Mouse (Mus musculus): ENCODE results near the gene Metrn.
A peak's percentile ranks its signal among the peaks of the same experiment; 100 is the strongest.

The Metrn gene

DNA sequence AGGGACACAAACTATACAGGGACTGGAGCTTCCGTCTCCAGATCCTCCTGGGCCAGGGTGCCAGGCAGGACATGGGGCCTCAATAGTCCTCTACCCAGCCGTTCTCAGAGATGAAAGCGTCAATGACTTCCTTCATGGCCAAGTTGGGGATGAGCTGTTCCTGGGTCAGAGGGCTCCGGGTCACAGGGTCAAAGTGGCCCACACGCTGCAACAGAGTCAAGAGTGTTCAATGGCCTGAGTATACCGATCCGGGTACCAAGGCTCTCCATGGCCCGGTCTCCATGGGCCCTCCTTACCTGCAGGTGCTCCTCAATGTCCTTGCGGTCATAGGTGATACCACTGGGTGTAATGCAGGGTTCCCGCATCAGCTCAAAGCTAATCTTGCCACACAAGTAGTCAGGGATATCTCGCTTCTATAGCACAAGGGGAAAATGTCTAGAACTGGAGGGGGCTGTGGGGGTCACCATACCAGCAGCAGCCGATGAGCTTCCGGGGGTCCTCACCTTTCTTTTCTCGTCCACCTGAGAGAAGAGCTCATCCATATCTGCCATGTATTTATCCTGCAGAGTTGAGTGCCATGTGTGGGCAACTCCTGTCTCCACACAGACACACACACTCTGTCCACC is 34.0 kb upstream of the Metrn start:
- no peak for DNase-seq

DNA sequence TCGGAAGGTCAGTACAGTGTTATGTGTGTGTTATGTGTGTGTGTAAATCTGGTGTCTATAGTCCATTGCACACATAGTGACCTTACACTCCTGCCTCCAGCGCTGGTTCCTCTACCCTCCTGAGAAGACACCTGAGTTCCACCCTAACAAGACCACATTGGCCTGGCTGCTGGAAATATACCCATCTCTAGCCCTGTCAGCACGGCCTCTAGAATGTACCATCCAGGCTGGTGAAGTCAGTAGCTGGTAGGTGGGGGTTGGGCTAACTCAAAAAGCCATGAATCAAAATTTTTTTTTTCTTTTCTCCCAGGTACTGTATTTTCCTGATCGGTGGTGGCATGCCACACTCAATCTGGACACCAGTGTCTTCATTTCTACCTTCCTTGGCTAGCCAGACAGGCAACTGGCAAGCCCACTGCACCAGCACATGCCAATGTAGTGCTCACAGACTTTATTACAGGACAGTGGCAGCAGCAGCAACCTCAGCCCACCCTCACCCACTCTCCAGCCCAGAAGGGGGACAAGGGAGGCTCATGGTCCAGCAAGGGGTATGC is 33.3 kb upstream of the Metrn start:
- DNase-seq = no peak

GRCm38 (mm10) chr17:25829558-25830017 is 32.7 kb upstream of the Metrn start:
- DNase-seq = peak in 1 of 2 experiments; percentile 34

DNA sequence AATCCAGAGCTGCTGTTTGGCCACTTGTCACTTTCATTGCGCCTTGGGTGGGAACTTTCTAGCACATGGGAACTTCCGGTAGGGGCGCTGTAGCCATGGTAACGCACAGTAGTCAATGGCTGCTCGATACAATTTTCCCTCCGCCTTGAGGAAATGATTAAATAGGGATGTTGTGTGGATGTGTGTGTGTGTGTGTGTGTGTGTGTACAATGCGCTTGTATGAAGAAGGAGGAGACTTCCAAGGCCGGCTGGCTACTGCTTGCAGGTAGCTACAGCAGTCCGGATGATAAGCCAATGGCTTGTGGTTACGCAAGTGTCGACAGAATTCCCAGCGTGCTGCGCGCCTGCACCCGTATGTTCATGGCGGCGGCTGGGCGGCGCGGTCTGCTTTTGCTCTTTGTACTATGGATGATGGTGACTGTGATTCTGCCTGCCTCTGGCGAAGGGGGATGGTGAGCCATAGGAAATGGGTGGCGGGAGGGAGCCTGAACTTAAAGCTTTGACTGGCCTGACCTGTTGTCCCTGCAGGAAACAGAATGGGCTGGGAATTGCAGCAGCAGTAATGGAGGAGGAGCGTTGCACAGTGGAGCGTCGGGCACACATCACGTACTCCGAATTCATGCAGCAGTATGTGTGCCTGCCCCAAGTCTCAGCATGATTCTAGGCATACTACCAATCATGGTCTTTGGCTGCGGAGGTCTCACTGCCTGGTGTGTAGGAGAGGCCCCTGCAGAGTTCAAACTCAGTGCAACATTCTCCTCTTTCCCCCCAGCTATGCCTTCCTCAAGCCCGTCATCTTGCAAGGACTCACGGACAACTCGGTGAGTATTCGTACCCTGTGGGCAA is 32.0 kb upstream of the Metrn start, which contains the start of gene Jmjd8:
Jmjd8 (plus strand) TSS at position 156 of the 846 bp plus-strand sequence.
- DNase-seq = peak; percentile 88

GRCm38 (mm10) chr17:25828223-25828594 is 31.3 kb upstream of the Metrn start:
- peak in 1 of 2 experiments; percentile 22 for DNase-seq

DNA sequence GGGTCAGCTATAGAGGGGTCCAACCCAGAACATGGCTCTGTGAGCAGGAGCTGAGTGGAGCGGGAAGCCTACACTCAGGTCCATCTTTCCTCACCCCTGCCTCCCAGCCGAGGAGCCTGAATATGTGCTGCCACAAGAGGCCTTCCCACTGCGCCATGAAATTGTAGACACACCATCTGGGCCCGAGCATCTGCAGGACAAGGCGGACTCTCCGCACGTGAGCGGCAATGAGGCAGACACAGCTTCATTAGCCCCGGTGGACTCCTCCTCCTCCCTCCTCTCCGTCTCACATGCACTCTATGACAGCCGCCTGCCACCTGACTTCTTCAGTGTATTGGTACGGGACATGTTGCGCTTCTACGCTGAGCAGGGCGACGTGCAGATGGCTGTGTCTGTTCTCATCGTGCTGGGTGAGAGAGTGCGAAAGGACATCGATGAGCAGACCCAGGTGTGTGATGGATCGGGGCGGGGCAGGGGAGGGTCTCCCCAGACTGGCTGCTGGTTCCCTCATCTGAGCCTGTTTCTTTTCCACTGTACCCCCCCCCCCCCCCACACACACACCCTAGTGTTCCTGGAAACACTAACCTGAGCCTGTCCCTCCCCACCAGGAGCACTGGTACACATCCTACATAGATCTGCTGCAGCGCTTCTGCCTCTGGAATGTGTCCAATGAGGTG is 30.7 kb upstream of the Metrn start:
- peak in 1 of 2 experiments; percentile 31 for DNase-seq

- DNase-seq = no peak
Measured at GRCm38 (mm10) chr17:25827011-25827410, 30.1 kb upstream of the Metrn start.

DNA sequence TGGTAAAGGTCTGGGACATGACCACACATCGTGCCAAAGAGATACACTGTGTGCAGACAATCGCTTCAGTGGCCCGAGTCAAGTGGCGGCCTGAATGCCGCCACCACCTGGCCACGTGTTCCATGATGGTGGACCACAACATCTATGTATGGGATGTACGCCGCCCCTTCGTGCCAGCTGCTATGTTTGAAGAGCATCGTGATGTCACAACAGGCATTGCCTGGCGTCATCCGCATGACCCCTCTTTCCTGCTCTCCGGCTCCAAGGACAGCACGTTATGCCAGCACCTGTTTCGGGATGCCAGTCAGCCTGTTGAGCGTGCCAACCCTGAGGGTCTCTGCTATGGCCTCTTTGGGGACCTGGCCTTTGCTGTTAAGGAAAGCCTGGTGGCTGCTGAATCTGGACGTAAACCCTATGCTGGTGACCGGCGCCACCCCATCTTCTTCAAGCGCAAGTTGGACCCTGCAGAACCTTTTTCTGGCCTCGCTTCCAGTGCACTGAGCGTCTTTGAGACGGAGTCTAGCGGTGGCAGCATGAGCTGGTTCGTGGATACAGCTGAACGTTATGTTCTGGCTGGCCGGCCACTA is 29.1 kb upstream of the Metrn start:
- DNase-seq = no peak

DNA sequence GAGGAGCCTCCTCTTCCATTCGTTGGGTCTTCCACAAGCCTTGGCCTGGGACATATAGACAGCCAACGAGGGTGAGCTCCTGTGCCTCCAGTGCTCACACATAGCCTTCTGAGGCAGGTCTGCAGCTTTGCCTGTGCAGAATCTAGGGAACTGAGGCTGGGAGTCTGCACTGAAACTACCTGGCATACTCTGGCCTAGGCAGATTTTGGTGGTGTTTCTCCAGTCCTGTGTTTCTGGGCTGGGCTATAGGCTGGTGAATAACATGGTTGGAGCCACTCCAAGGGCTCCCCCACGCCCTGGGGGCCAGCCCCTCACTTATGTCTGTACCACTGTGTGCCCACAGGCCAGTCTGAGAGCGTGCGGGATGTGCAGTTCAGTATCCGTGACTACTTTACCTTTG is 28.4 kb upstream of the Metrn start:
- DNase-seq = no peak

GRCm38 (mm10) chr17:25824362-25825142 is 27.6 kb upstream of the Metrn start:
- DNase-seq = no peak

GRCm38 (mm10) chr17:25823452-25823851 is 26.5 kb upstream of the Metrn start, which contains the start of gene Wdr24:
Gene Wdr24, plus strand, starts transcription at chr17:25823627.
- DNase-seq = peak; percentile 86

- DNase-seq = no peak
Measured at GRCm38 (mm10) chr17:25818851-25819780, 22.2 kb upstream of the Metrn start.

DNA sequence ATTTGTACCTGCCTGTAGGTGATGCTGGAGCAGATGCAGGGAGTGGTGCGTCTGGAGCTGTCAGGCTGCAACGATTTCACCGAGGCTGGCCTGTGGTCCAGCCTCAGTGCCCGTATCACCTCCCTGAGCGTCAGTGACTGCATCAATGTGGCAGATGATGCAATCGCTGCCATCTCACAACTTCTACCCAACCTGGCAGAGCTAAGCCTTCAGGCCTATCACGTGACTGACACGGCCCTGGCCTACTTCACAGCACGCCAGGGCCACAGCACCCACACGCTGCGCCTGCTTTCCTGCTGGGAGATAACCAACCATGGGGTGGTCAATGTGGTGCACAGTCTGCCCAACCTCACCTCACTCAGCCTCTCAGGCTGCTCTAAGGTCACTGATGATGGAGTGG is 20.7 kb upstream of the Metrn start:
- no peak for DNase-seq

- peak; percentile 72 to 73 for DNase-seq
Measured at GRCm38 (mm10) chr17:25813471-25813870, 16.5 kb upstream of the Metrn start.

GRCm38 (mm10) chr17:25810890-25811289 is 14.0 kb upstream of the Metrn start:
- peak in 1 of 2 experiments; percentile 24 for DNase-seq

DNA sequence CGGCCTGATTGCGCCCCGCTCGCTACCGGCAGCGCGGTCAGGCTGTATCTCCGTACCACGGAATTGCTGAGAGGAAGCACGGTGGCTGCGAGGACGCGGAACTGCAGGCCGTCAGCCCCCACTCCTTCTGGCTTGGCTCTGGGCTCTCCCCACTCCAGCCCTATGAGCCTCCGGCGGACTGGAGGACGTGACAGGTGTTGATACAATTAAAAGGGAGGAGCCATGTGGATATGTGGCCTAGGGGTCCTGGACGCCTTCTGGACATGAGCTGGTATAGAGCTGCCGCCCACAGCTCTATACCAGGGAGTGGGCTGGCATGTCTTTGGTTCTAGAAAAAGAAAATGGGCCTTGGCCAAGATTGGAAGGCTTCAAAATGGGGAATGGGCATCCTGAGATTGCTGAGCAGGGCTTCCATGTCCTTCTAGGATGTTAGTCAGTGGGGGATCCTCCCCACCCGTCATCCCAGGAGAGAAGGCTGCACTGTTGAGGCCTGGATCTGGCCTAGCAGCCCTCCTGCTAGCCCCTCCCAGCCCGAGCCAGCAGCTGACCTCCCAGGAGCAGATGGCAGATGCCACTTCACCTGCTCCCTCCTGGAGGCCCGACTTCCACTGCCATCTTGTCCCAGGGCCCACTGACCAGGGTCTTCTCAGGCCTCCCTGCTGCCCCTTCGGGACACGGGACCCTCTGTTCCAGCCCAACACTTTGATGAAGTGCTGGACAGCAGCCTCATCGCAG is 12.8 kb upstream of the Metrn start:
- DNase-seq = peak; percentile 82 to 84

GRCm38 (mm10) chr17:25808789-25809605 is 12.1 kb upstream of the Metrn start, which contains the start of gene Fbxl16:
Gene Fbxl16, plus strand, starts transcription at chr17:25809085.
- DNase-seq = peak; percentile 96 to 97

DNA sequence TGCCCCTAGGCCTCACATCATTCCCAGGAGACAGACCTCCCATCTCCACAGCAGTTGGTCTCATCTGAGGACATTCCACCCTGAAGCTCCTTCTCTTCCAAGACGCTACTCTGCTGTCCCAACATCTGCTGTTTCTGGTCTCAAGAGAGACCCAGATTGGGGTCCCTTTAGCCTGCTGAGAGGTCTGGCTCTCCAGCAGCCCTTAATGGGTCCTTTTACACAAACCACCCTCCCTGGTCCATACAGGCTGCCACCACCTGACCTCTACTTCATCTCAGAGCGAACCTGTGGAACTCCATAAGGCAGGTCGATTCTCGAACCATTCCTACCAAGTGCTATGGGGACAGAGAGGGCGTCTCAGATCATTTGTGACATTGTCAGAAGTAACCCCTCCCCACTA is 11.1 kb upstream of the Metrn start:
- DNase-seq = peak in 1 of 2 experiments; percentile 26

DNA sequence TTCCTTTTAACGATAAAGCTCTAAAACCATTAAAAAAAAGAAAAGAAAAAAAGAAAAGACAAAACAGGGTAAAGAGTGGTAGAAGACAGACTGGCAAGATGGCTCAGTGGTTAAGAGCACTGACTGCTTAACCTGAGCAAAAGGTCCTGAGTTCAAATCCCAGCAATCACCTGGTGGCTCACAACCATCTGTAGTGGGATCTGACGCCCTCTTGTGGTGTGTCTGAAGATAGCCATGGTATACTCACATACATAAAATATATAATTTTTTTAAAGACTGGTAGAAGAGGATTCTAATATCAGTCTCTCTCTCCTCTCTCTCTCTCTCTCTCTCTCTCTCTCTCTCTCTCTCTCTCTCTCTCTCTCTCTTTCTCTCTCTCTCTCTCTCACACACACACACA is 10.5 kb upstream of the Metrn start:
- peak in 1 of 2 experiments; percentile 38 for DNase-seq

Data from cerebellum, postnatal 10 days (tissue).